Mouse (Mus musculus) liver, embryonic 14.5 days (tissue): Measurements from ENCODE around the gene St14. TPM values are rescaled to one million over a fixed set of nuclear protein-coding genes. Genes with fewer than 3 reads are reported as not detected.

Experiments
- ATAC-seq: fragments of 200-750 bp; cut with Nextera tagmentation; 2 replicates; pipeline ENCODE4 v1.8.0; 2017; ENCODE audit warnings: moderate number of reproducible peaks, mild to moderate bottlenecking, moderate library complexity; ENCODE audit not compliant: insufficient read depth
- DNase-seq, 3 experiments: peaks; one replicate each; pipeline ENCODE4 v3.0.0-alpha.2; 2012 to 2013; ENCODE audit warnings: low read depth in 3 of 3, low spot score in 3 of 3
- H3K27ac ChIP-seq: fragments of 300-500 bp; sonication (generic); 2 replicates; pipeline ENCODE4 v1.5.1; 2014; ENCODE audit warnings: moderate library complexity, mild to moderate bottlenecking, control low read depth, inconsistent platforms
- H3K27me3 ChIP-seq: fragments of 300-500 bp; sonication (generic); 2 replicates; pipeline ENCODE4 v1.6.1; 2014; ENCODE audit warnings: mild to moderate bottlenecking, low read length, moderate library complexity; ENCODE audit not compliant: control insufficient read depth, insufficient read depth
- H3K36me3 ChIP-seq: fragments of 300-500 bp; sonication (generic); replicated peaks from 2 replicates; pipeline ENCODE4 v1.6.1; 2014; ENCODE audit warnings: low read depth; ENCODE audit not compliant: control insufficient read depth, insufficient read depth
- H3K4me1 ChIP-seq, 2 experiments: fragments of 200-500 bp in 1 of 2; fragments of 300-500 bp in 1 of 2; sonication (generic) in 1 of 2; replicated peaks; 2 replicates each; pipeline ENCODE4 v1.6.1; 2012 to 2014; ENCODE audit warnings: antibody characterized with exemption in 1 of 2, inconsistent platforms in 1 of 2, low read length in 1 of 2; ENCODE audit not compliant: control insufficient read depth in 2 of 2, insufficient read depth in 2 of 2
- H3K4me2 ChIP-seq: fragments of 300-500 bp; sonication (generic); 2 replicates; pipeline ENCODE4 v1.6.1; 2014; ENCODE audit warnings: low read depth, mild to moderate bottlenecking, control low read depth, moderate library complexity
- H3K4me3 ChIP-seq, 2 experiments: fragments of 200-500 bp in 1 of 2; fragments of 300-500 bp in 1 of 2; sonication (generic) in 1 of 2; 2 replicates each; pipeline ENCODE4 v1.5.1; 2012 to 2014; ENCODE audit warnings: low read depth in 2 of 2, low read length in 2 of 2, mild to moderate bottlenecking in 2 of 2, control low read depth in 1 of 2, inconsistent platforms in 1 of 2, moderate library complexity in 1 of 2; ENCODE audit not compliant: insufficient read depth in 1 of 2
- H3K9ac ChIP-seq: fragments of 300-500 bp; sonication (generic); replicated peaks from 2 replicates; pipeline ENCODE4 v1.6.1; 2014; ENCODE audit warnings: mild to moderate bottlenecking, control low read depth, moderate library complexity
- H3K9me3 ChIP-seq: fragments of 300-500 bp; sonication (generic); 2 replicates; pipeline ENCODE4 v1.6.1; 2016; ENCODE audit warnings: low read length, mixed read lengths; ENCODE audit not compliant: control insufficient read depth
- CTCF ChIP-seq: IDR thresholded peaks from 2 replicates; pipeline ENCODE4 v1.5.1; 2016; ENCODE audit warnings: antibody characterized with exemption, low read depth, control low read depth
- EP300 ChIP-seq: IDR thresholded peaks from 2 replicates; pipeline ENCODE4 v1.6.1; 2016; ENCODE audit warnings: antibody characterized with exemption, low read depth
- WGBS: fragments of 180-500 bp; shearing (Covaris S2); extraction: QIAGEN DNeasy Blood & Tissue Kit; methylation state at CpG from one replicate; pipeline ENCODE4 v1.1.7; 2014; ENCODE audit not compliant: insufficient replicate concordance; 5-methylcytosine and 5-hydroxymethylcytosine counted together
- polyA plus RNA-seq, 2 experiments: library from polyadenylated mRNA; depleted of rRNA in 1 of 2; stranded (reverse) in 1 of 2; unstranded in 1 of 2; fragments of >200 nt; fragmentation: Nextera tagmentation in 1 of 2; extraction: Ambion mirVana in 1 of 2; gene quantifications; 2 replicates each; pipeline versions ENCODE4 v1.2.1 to v1.2.3; 2012 to 2014

Gene St14
- polyA plus RNA-seq, 2 experiments, result 0.33 to 0.37 TPM

- H3K9ac ChIP-seq, result no peak overlapping the region
- no peak overlapping the region for H3K4me3 ChIP-seq
- DNase-seq (no peak), ATAC-seq (no peak)
- H3K27me3 ChIP-seq, result no peaks in the 10 kb centered on the region
- no peaks in the 10 kb centered on the region for H3K36me3 ChIP-seq
- no peak overlapping the region for H3K4me2 ChIP-seq
- no peak overlapping the region for H3K27ac ChIP-seq
- TF ChIP-seq CTCF (peak; percentile 29; the same call in 1 of the 2 replicates), EP300 (no peak)
- no peaks in the 10 kb centered on the region for H3K9me3 ChIP-seq
- no peaks in the 10 kb centered on the region for H3K4me1 ChIP-seq
- WGBS, result 52% methylated on average over 6 of the region's 6 CpGs
Observed at GRCm38 (mm10) chr9:31098118-31098517, 33.5 kb downstream of the St14 start.

- WGBS, result 69% methylated on average over 20 of the region's 20 CpGs
- ATAC-seq, result no peak
- no peak overlapping the region for H3K4me3 ChIP-seq
- H3K9ac ChIP-seq, result no peak overlapping the region
- no peaks in the 10 kb centered on the region for H3K9me3 ChIP-seq
- no peak overlapping the region for H3K4me2 ChIP-seq
- TF ChIP-seq CTCF, result no peak
- TF ChIP-seq EP300, result no peak
- no peaks in the 10 kb centered on the region for H3K4me1 ChIP-seq
- DNase-seq, result no peak
- no peak overlapping the region for H3K27ac ChIP-seq
- H3K36me3 ChIP-seq, result no peaks in the 10 kb centered on the region
- no peaks in the 10 kb centered on the region for H3K27me3 ChIP-seq
Observed at GRCm38 (mm10) chr9:31097088-31098082, 34.3 kb downstream of the St14 start.

GRCm38 (mm10) chr9:31092833-31093195, 38.8 kb downstream of the St14 start:
- H3K4me1 ChIP-seq, result no peaks in the 10 kb centered on the region
- H3K4me3 ChIP-seq, result no peak overlapping the region
- no peaks in the 10 kb centered on the region for H3K36me3 ChIP-seq
- no peaks in the 10 kb centered on the region for H3K9me3 ChIP-seq
- no peak overlapping the region for H3K4me2 ChIP-seq
- 71% methylated on average over 10 of the region's 10 CpGs for WGBS
- ATAC-seq, result no peak
- no peak for DNase-seq
- no peak overlapping the region for H3K9ac ChIP-seq
- H3K27me3 ChIP-seq, result no peaks in the 10 kb centered on the region
- no peak for TF ChIP-seq EP300
- H3K27ac ChIP-seq, result no peak overlapping the region

GRCm38 (mm10) chr9:31092111-31092832, 39.4 kb downstream of the St14 start:
- DNase-seq (no peak), ATAC-seq (no peak)
- no peak for TF ChIP-seq CTCF
- no peak for TF ChIP-seq EP300
- no peaks in the 10 kb centered on the region for H3K9me3 ChIP-seq
- no peak overlapping the region for H3K9ac ChIP-seq
- H3K4me1 ChIP-seq, result no peaks in the 10 kb centered on the region
- H3K36me3 ChIP-seq, result no peaks in the 10 kb centered on the region
- H3K4me2 ChIP-seq, result no peak overlapping the region
- WGBS, result 68% methylated on average over 18 of the region's 18 CpGs
- no peak overlapping the region for H3K27ac ChIP-seq
- H3K4me3 ChIP-seq, result no peak overlapping the region
- no peaks in the 10 kb centered on the region for H3K27me3 ChIP-seq

GRCm38 (mm10) chr9:31091162-31091581, 40.5 kb downstream of the St14 start:
- Histone ChIP-seq H3K27me3 (no peaks in the 10 kb centered on the region), H3K36me3 (no peaks in the 10 kb centered on the region), H3K9me3 (no peaks in the 10 kb centered on the region), H3K9ac (no peak overlapping the region), H3K4me1 (no peaks in the 10 kb centered on the region), H3K4me2 (no peak overlapping the region), H3K27ac (no peak overlapping the region), H3K4me3 (no peak overlapping the region)
- no peak for ATAC-seq
- no peak for DNase-seq
- 71% methylated on average over 10 of the region's 10 CpGs for WGBS
- TF ChIP-seq EP300 (no peak), CTCF (no peak)
